Mouse (Mus musculus) monocyte, adult 5-6 weeks (primary cell): ENCODE data around the gene Il23r. TPM values are rescaled to one million over a fixed set of nuclear protein-coding genes. Genes with fewer than 3 reads are reported as not detected.
A peak's percentile ranks its signal among the peaks of the same experiment; 100 is the strongest.

Source experiments
- ATAC-seq: fragments of 153-309, 156-312 bp; replicated peaks from 2 replicates; pipeline ENCODE4 v1.8.0; 2017; ENCODE audit warnings: mild to moderate bottlenecking; ENCODE audit not compliant: low TSS enrichment, insufficient number of reproducible peaks, severe bottlenecking, poor library complexity, low FRiP score
- total RNA-seq: library from RNA; stranded (forward); fragments of 200-1000, 200-491, 200-594 nt; gene quantifications from 3 replicates; pipeline ENCODE4 v1.2.3, GENCODE M21; 2017

The Il23r gene
- total RNA-seq, 1 experiment from 2014 or later = not detected

DNA sequence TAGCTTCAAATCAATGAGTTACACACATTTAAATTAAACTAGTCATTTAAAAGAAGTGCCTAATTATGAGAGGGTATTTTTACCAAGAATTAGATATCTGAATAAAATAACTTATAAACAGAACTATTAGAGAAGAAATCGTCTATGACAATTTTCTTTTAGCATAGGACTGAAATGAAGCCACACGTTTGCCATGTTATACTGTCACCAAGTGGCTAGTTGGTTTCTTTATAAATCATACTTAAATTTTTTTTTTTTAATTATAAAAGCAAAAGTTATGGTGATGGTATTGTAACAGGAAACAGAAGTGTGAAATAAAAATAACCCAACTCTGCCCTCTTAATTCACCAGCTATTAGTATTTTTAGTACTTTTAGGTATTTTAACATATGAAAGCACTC lies 55.4 kb downstream of the Il23r start:
- no peak for ATAC-seq

DNA sequence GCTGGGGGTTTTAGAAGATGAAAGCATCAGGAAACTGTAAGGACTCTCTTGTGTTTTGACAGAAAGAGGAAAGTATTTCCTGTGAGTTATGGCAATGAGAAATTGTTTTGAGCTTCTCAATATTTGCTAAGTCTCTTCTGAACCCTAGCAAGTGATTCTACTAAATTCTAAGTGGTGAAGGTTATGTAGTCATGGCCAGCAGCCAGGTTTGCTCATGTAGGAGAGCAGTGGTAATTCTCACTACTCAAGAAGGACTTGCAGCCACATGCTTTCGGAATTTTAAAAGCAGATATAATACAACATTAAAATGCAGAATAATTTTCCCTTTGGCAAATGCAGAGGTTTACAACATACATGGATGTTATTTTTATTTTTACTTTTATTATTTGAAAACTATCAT lies 55.9 kb downstream of the Il23r start:
- ATAC-seq = no peak

DNA sequence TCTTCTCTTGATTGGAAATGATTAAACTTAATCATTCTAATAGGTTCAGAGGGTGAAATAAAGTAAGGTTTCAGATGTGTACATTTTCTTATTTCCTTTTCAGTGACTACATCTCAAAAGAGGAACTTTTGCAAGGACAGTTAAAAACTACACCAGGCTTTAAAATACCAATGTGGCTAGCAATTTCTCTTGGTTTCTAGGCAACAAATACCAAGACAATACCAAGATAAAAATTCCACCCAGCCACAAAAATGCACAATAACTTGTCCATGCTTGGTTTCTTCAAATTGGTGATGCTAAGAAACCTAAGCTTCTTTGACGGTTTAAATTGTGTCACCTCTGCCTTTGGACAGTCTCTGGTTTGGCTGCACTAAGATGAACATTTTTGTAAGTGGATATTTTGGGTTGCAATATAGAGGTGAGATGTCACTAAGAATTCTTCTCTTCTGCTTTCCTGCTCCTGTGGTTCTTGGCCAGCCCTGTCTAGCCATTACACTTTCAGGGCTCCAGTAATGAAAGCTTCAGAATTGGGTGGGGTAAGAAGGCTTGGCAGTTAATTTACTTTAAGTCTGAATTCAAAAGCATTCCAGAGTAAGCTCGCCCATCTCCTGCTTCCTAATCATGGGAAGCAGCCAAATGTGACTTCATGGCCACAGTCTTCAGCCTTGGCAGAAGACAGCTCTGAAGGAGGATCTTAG lies 56.8 kb downstream of the Il23r start:
- ATAC-seq = no peak

DNA sequence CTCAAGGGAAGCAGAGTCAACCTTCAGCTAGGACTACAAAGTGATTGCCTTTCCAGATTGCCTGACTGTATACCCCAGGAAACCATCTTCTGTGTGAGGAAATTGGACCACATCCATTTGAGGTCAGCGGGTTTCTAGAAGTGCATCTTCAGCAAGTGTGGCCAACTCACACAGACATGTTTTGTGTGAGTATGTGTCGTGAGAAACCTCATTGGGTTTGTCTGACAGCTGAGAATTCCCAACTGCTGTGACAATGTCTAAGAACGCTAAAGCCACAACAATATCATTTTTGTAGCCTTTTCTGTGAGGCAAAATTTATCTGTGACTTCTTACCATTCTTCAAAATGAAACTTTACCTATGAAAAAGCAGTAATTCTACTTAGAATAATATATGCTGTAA lies 59.8 kb downstream of the Il23r start:
- no peak for ATAC-seq

DNA sequence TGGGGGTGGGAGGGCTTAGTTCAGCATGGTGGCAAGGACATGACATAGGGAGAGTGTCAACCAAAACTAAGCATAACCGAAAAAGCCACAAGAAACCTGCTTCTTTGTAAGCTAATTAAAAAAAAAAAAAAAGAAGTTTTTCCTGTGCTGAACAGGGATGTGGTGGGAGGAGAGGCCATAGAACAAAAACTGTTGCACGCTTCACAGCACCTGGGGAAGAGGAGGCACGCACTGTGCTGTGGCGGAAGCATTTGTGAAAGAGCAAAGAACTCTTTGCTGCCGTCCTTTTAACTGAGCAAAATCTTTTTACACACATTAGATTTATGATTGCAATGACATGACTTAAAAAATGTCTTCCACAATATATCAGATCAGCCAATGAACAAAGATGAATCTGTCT lies 69.9 kb downstream of the Il23r start:
- no peak for ATAC-seq

DNA sequence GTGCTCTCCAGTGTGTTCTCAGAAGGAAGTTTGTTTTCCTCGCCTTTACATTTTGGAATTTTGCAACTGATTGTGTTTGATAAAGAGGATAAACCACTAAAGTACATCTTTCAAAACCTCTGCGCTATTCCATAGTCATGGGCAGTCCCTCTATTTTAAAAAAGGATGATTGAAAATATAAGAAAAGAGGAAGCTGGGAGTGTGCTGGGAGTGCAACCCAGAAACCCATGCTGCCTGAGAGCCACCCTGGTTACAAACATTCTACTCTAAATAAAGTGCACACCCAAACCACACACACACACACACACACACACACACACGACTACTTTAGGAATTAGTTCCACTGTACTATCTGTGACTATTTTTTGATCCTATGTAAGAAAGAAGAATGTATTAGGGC lies 75.1 kb downstream of the Il23r start:
- ATAC-seq = no peak

DNA sequence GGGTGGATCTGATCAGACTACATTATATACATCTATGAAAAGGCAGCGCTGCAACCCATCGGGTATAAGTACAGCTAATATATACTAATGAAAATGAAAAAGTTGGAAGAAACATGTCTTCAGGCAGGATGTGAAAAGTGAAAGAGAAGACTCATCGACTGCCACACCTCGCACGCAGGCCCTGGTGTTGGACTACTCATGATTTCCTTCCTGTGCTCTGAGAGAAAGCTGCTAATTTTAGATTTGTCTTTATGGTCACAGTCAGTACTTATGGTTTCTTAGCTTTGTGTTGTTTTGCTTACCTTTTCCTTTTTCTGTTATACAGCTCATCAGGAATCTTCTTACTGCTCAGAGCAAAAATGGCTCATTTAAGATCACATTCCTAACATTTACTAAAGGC lies 76.4 kb downstream of the Il23r start:
- ATAC-seq = no peak; the same call in 1 of the 2 replicates

DNA sequence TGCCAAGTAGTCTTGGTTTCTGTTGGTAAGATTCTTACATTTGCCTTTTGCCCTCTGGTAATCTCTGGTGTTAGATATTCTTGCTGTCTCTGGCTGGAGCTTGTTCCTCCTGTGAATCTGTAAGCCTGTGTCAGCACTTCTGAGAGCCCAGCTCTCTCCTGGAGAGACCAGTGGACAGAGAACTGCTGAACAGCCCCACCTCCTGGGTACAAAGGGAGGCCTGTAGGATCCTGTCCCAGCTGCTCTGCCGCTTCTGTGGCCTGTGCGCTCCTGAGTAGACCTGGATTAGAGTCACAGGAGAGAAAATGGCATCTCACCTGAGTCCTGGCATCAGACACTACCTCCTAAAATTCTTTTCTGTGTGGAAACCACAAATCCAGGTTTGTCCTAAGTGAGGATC lies 78.3 kb downstream of the Il23r start:
- no peak for ATAC-seq

DNA sequence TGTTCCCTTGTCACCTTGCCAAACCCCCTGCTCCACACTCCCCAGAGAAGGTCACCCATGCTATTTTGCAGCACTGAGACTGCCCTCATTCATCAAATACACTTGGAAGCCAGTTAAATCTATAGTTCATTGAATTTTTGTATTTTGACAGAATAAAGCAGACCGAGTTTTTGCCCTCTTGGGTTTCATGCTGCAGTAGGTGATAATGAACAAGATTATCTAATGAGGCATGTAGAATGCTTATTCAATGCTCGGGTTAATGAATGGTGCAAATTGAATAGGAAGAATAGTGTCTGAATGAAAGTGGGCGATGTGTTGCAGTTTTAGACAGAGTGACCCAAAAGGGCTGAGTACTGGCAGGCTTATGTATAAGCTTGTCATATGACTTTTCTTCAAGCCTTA lies 86.4 kb downstream of the Il23r start:
- no peak for ATAC-seq

DNA sequence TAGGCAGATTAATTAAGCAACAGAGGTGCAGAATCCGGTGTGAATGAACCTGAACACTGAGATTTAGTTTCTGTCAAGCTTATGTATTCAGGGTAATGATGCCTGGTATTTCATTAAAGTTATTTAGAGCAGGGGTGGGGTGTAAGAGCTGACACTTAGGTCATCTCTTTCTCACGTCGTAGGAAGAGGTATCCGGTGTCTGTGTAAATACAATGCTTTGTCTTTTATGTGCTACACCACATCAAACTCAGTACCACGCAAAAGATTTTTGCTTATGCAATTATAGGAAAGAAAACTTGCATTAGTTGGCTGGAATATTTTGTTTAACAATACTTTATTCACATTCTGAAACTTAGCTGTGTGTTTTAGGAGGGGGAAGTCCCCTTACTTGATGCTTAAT lies 92.1 kb downstream of the Il23r start:
- peak; percentile 70 for ATAC-seq

DNA sequence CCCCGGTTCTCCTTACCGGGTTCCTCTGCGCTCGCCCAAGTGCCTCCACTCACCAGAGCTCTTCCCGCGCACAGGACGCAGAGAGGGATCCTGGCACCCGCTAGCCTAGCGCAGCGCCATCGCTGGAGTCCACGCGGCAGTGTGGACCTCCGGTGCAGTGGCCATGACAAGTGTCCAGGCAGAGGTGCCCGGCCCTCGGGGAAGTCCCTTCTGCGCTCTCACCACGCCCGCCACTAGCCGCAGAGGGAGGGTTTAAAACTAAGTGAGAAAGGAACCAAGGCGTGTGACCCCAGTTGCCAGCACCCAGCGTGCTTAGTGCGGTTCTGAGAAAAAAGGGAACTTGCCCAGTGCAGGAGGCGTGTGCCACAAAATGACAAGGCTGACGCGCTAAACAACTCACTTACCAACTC lies 115.7 kb downstream of the Il23r start, which contains the start of gene Il12rb2:
Gene Il12rb2 (minus strand): TSS at position 207 of the 410 bp plus-strand sequence.
- ATAC-seq = peak; percentile 98

Other genes with a start within 250 kb of the Il23r start
- 27.9 to 92.6 TPM (median 28.7 TPM) in 3 replicates for gene Il12rb2, start 115.7 kb downstream of the Il23r start, total RNA-seq
- 3.5 to 15.1 TPM (median 5.5 TPM) in 3 replicates for gene Tacstd2, start 43.9 kb upstream of the Il23r start, total RNA-seq